Mouse (Mus musculus): ENCODE results near the gene Ankzf1. TPM values are rescaled to one million over a fixed set of nuclear protein-coding genes. Genes with fewer than 3 reads are reported as not detected.

The Ankzf1 gene
- polyA plus RNA-seq, 1 experiment: 14.5 TPM

- peak overlapping the region; percentile 80 for H3K27ac ChIP-seq (ENCODE audit: insufficient read depth, low read depth, low read length)
- H3K27me3 ChIP-seq (replicated peaks; ENCODE audit: control insufficient read depth, insufficient read depth, low read length): no peaks in the 10 kb centered on the region
- no peak for DNase-seq
- TF ChIP-seq POLR2A (IDR thresholded peaks at IDR 0.05; ENCODE audit: low read depth, low read length): no peak
- TF ChIP-seq CTCF (conservative IDR thresholded peaks at IDR 0.05; ENCODE audit: insufficient read depth, insufficient read length, low read depth, low read length): no peak
- H3K36me3 ChIP-seq (ENCODE audit: control insufficient read depth, insufficient read depth, low read length): peaks cover 10% of the 10 kb centered on the region; the same call in 1 of the 2 replicates
- 3% methylated on average over 6 of the region's 6 CpGs for WGBS
- H3K4me3 ChIP-seq (ENCODE audit: insufficient read depth, low read depth, low read length): peak overlapping the region; percentile 80
- peaks cover 30% of the 10 kb centered on the region for H3K4me1 ChIP-seq (ENCODE audit: control insufficient read depth, insufficient read depth, low read length)
Measured at GRCm38 (mm10) chr1:75217893-75218226, 25.9 kb downstream of the Ankzf1 start.

GRCm38 (mm10) chr1:75218227-75219001 is 26.5 kb downstream of the Ankzf1 start:
- peak; percentile 48 for DNase-seq
- TF ChIP-seq POLR2A (IDR thresholded peaks at IDR 0.05; ENCODE audit: low read depth, low read length) (peak; percentile 5), CTCF (conservative IDR thresholded peaks at IDR 0.05; ENCODE audit: insufficient read depth, insufficient read length, low read depth, low read length) (no peak)
- Histone ChIP-seq H3K4me3 (ENCODE audit: insufficient read depth, low read depth, low read length) (peak overlapping the region; percentile 80), H3K36me3 (ENCODE audit: control insufficient read depth, insufficient read depth, low read length) (peaks cover 7% of the 10 kb centered on the region; the same call in 1 of the 2 replicates), H3K27ac (ENCODE audit: insufficient read depth, low read depth, low read length) (peak overlapping the region; percentile 80), H3K4me1 (ENCODE audit: control insufficient read depth, insufficient read depth, low read length) (peaks cover 28% of the 10 kb centered on the region), H3K27me3 (replicated peaks; ENCODE audit: control insufficient read depth, insufficient read depth, low read length) (no peaks in the 10 kb centered on the region)
- 1% methylated on average over 38 of the region's 38 CpGs for WGBS

- TF ChIP-seq POLR2A (IDR thresholded peaks at IDR 0.05; ENCODE audit: low read depth, low read length): peak; percentile 99
- peak; percentile 35 for TF ChIP-seq CTCF (conservative IDR thresholded peaks at IDR 0.05; ENCODE audit: insufficient read depth, insufficient read length, low read depth, low read length)
- Histone ChIP-seq H3K4me1 (ENCODE audit: control insufficient read depth, insufficient read depth, low read length) (peaks cover 23% of the 10 kb centered on the region), H3K27me3 (replicated peaks; ENCODE audit: control insufficient read depth, insufficient read depth, low read length) (no peaks in the 10 kb centered on the region), H3K36me3 (ENCODE audit: control insufficient read depth, insufficient read depth, low read length) (peaks cover 6% of the 10 kb centered on the region; the same call in 1 of the 2 replicates), H3K27ac (ENCODE audit: insufficient read depth, low read depth, low read length) (peak overlapping the region; percentile 80), H3K4me3 (ENCODE audit: insufficient read depth, low read depth, low read length) (peak overlapping the region; percentile 80)
- peak; percentile 97 for DNase-seq
- under 1% methylated on average over 24 of the region's 24 CpGs for WGBS
Measured at GRCm38 (mm10) chr1:75219078-75219477, 27.1 kb downstream of the Ankzf1 start.

- WGBS: 3% methylated on average over 34 of the region's 34 CpGs
- TF ChIP-seq POLR2A (IDR thresholded peaks at IDR 0.05; ENCODE audit: low read depth, low read length): no peak
- TF ChIP-seq CTCF (conservative IDR thresholded peaks at IDR 0.05; ENCODE audit: insufficient read depth, insufficient read length, low read depth, low read length): no peak
- peak; percentile 54 for DNase-seq
- Histone ChIP-seq H3K27me3 (replicated peaks; ENCODE audit: control insufficient read depth, insufficient read depth, low read length) (no peaks in the 10 kb centered on the region), H3K36me3 (ENCODE audit: control insufficient read depth, insufficient read depth, low read length) (peaks cover 6% of the 10 kb centered on the region; the same call in 1 of the 2 replicates), H3K4me3 (ENCODE audit: insufficient read depth, low read depth, low read length) (peak within 1 kb of the TSS; percentile 80), H3K27ac (ENCODE audit: insufficient read depth, low read depth, low read length) (peak within 1 kb of the TSS; percentile 80), H3K4me1 (ENCODE audit: control insufficient read depth, insufficient read depth, low read length) (peaks cover 23% of the 10 kb centered on the region)
Measured at GRCm38 (mm10) chr1:75219531-75219930, 27.6 kb downstream of the Ankzf1 start, which contains the start of gene Tuba4a. TSS of gene Tuba4a (minus strand) at chr1:75219865.

- no peak overlapping the region for H3K27ac ChIP-seq (ENCODE audit: insufficient read depth, low read depth, low read length)
- TF ChIP-seq CTCF (conservative IDR thresholded peaks at IDR 0.05; ENCODE audit: insufficient read depth, insufficient read length, low read depth, low read length): no peak
- no peak for TF ChIP-seq POLR2A (IDR thresholded peaks at IDR 0.05; ENCODE audit: low read depth, low read length)
- H3K4me1 ChIP-seq (ENCODE audit: control insufficient read depth, insufficient read depth, low read length): peaks cover 10% of the 10 kb centered on the region; the same call in 1 of the 2 replicates
- no peaks in the 10 kb centered on the region for H3K27me3 ChIP-seq (replicated peaks; ENCODE audit: control insufficient read depth, insufficient read depth, low read length)
- WGBS: 85% methylated on average over 3 of the region's 3 CpGs
- DNase-seq: no peak
- H3K4me3 ChIP-seq (ENCODE audit: insufficient read depth, low read depth, low read length): no peak overlapping the region
- no peaks in the 10 kb centered on the region for H3K36me3 ChIP-seq (ENCODE audit: control insufficient read depth, insufficient read depth, low read length)
Measured at GRCm38 (mm10) chr1:75221538-75221937, 29.6 kb downstream of the Ankzf1 start.

GRCm38 (mm10) chr1:75222926-75223325 is 31.0 kb downstream of the Ankzf1 start:
- Histone ChIP-seq H3K4me1 (ENCODE audit: control insufficient read depth, insufficient read depth, low read length) (peaks cover 3% of the 10 kb centered on the region; the same call in 1 of the 2 replicates), H3K27me3 (replicated peaks; ENCODE audit: control insufficient read depth, insufficient read depth, low read length) (no peaks in the 10 kb centered on the region), H3K4me3 (ENCODE audit: insufficient read depth, low read depth, low read length) (no peak overlapping the region), H3K36me3 (ENCODE audit: control insufficient read depth, insufficient read depth, low read length) (no peaks in the 10 kb centered on the region), H3K27ac (ENCODE audit: insufficient read depth, low read depth, low read length) (no peak overlapping the region)
- TF ChIP-seq POLR2A (IDR thresholded peaks at IDR 0.05; ENCODE audit: low read depth, low read length): no peak
- TF ChIP-seq CTCF (conservative IDR thresholded peaks at IDR 0.05; ENCODE audit: insufficient read depth, insufficient read length, low read depth, low read length): no peak
- 80% methylated on average over 6 of the region's 6 CpGs for WGBS
- no peak for DNase-seq

- peaks cover 3% of the 10 kb centered on the region; the same call in 1 of the 2 replicates for H3K4me1 ChIP-seq (ENCODE audit: control insufficient read depth, insufficient read depth, low read length)
- no peak for DNase-seq
- TF ChIP-seq POLR2A (IDR thresholded peaks at IDR 0.05; ENCODE audit: low read depth, low read length) (no peak), CTCF (conservative IDR thresholded peaks at IDR 0.05; ENCODE audit: insufficient read depth, insufficient read length, low read depth, low read length) (no peak)
- WGBS: 64% methylated on average over 6 of the region's 6 CpGs
- no peak overlapping the region for H3K27ac ChIP-seq (ENCODE audit: insufficient read depth, low read depth, low read length)
- no peak overlapping the region for H3K4me3 ChIP-seq (ENCODE audit: insufficient read depth, low read depth, low read length)
- H3K36me3 ChIP-seq (ENCODE audit: control insufficient read depth, insufficient read depth, low read length): no peaks in the 10 kb centered on the region
- H3K27me3 ChIP-seq (replicated peaks; ENCODE audit: control insufficient read depth, insufficient read depth, low read length): no peaks in the 10 kb centered on the region
Measured at GRCm38 (mm10) chr1:75223532-75223931, 31.6 kb downstream of the Ankzf1 start.

Data from kidney, adult 2 months (tissue).